Mouse (Mus musculus): ENCODE measurements around the gene Polh. TPM values are rescaled to one million over a fixed set of nuclear protein-coding genes. Genes with fewer than 3 reads are reported as not detected.
A peak's percentile ranks its signal among the peaks of the same experiment; 100 is the strongest.

The Polh gene
- total and polyA plus RNA-seq, 2 experiments from 2014 or later: 4.2 to 9.6 TPM

- 97% methylated on average over 3 of the region's 3 CpGs for WGBS
- Histone ChIP-seq H3K27ac (ENCODE audit: low read depth, low read length) (no peak overlapping the region), H3K27me3 (ENCODE audit: insufficient read depth, low read length) (no peaks in the 10 kb centered on the region), H3K9ac (replicated peaks; ENCODE audit: low read length, poor library complexity, severe bottlenecking) (no peak overlapping the region), H3K4me3 (ENCODE audit: low read depth, low read length) (no peak overlapping the region), H3K9me3 (ENCODE audit: low read length) (no peaks in the 10 kb centered on the region), H3K36me3 (ENCODE audit: insufficient read depth, low read length) (peaks cover 5% of the 10 kb centered on the region), H3K4me1 (ENCODE audit: insufficient read depth, low read length) (peaks cover 9% of the 10 kb centered on the region; the same call in 1 of the 2 replicates), H3K4me2 (ENCODE audit: low read depth, low read length, poor library complexity, severe bottlenecking) (no peak overlapping the region)
- no peak for ATAC-seq (ENCODE audit: low FRiP score)
- DNase-seq (ENCODE audit: low spot score): no peak
- TF ChIP-seq CTCF (IDR thresholded peaks at IDR 0.05): no peak
These were observed 62.6 kb downstream of the Polh start for GRCm38 (mm10) chr17:46139872-46140271.

GRCm38 (mm10) chr17:46138563-46139236, 63.7 kb downstream of the Polh start:
- Histone ChIP-seq H3K27ac (ENCODE audit: low read depth, low read length) (no peak overlapping the region), H3K9ac (replicated peaks; ENCODE audit: low read length, poor library complexity, severe bottlenecking) (no peak overlapping the region), H3K4me2 (ENCODE audit: low read depth, low read length, poor library complexity, severe bottlenecking) (no peak overlapping the region), H3K4me3 (ENCODE audit: low read depth, low read length) (no peak overlapping the region), H3K4me1 (ENCODE audit: insufficient read depth, low read length) (peaks cover 9% of the 10 kb centered on the region; the same call in 1 of the 2 replicates), H3K9me3 (ENCODE audit: low read length) (no peaks in the 10 kb centered on the region), H3K36me3 (ENCODE audit: insufficient read depth, low read length) (peaks cover 9% of the 10 kb centered on the region), H3K27me3 (ENCODE audit: insufficient read depth, low read length) (no peaks in the 10 kb centered on the region)
- DNase-seq (ENCODE audit: low spot score): no peak
- TF ChIP-seq CTCF (IDR thresholded peaks at IDR 0.05): no peak
- ATAC-seq (ENCODE audit: low FRiP score): no peak
- 89% methylated on average over 8 of the region's 8 CpGs for WGBS

GRCm38 (mm10) chr17:46132862-46133261, 69.6 kb downstream of the Polh start:
- H3K27ac ChIP-seq (ENCODE audit: low read depth, low read length): no peak overlapping the region
- H3K4me2 ChIP-seq (ENCODE audit: low read depth, low read length, poor library complexity, severe bottlenecking): no peak overlapping the region
- no peak overlapping the region for H3K4me3 ChIP-seq (ENCODE audit: low read depth, low read length)
- no peak for ATAC-seq (ENCODE audit: low FRiP score)
- no peak overlapping the region for H3K9ac ChIP-seq (replicated peaks; ENCODE audit: low read length, poor library complexity, severe bottlenecking)
- no peak for DNase-seq (ENCODE audit: low spot score)
- no peaks in the 10 kb centered on the region for H3K4me1 ChIP-seq (ENCODE audit: insufficient read depth, low read length)
- no peaks in the 10 kb centered on the region for H3K27me3 ChIP-seq (ENCODE audit: insufficient read depth, low read length)
- H3K36me3 ChIP-seq (ENCODE audit: insufficient read depth, low read length): peaks cover 36% of the 10 kb centered on the region
- WGBS: 75% methylated on average over 8 of the region's 8 CpGs
- TF ChIP-seq CTCF (IDR thresholded peaks at IDR 0.05): no peak
- no peaks in the 10 kb centered on the region for H3K9me3 ChIP-seq (ENCODE audit: low read length)

GRCm38 (mm10) chr17:46132058-46132718, 70.3 kb downstream of the Polh start:
- Histone ChIP-seq H3K4me2 (ENCODE audit: low read depth, low read length, poor library complexity, severe bottlenecking) (no peak overlapping the region), H3K9ac (replicated peaks; ENCODE audit: low read length, poor library complexity, severe bottlenecking) (no peak overlapping the region), H3K4me1 (ENCODE audit: insufficient read depth, low read length) (no peaks in the 10 kb centered on the region), H3K9me3 (ENCODE audit: low read length) (no peaks in the 10 kb centered on the region), H3K36me3 (ENCODE audit: insufficient read depth, low read length) (peaks cover 42% of the 10 kb centered on the region), H3K4me3 (ENCODE audit: low read depth, low read length) (no peak overlapping the region), H3K27ac (ENCODE audit: low read depth, low read length) (no peak overlapping the region), H3K27me3 (ENCODE audit: insufficient read depth, low read length) (no peaks in the 10 kb centered on the region)
- WGBS: 15% methylated on average over 12 of the region's 12 CpGs
- DNase-seq (ENCODE audit: low spot score) (peak; percentile 80), ATAC-seq (ENCODE audit: low FRiP score) (peak; percentile 38; the same call in 1 of the 2 replicates)
- peak; percentile 94 for TF ChIP-seq CTCF (IDR thresholded peaks at IDR 0.05)

- no peak for DNase-seq (ENCODE audit: low spot score)
- no peak for ATAC-seq (ENCODE audit: low FRiP score)
- H3K9ac ChIP-seq (replicated peaks; ENCODE audit: low read length, poor library complexity, severe bottlenecking): no peak overlapping the region
These were observed 72.5 kb downstream of the Polh start for GRCm38 (mm10) chr17:46129741-46130498.

More at GRCm38 (mm10) chr17:46129741-46130498, 72.5 kb downstream of the Polh start:
- Histone ChIP-seq H3K36me3 (ENCODE audit: insufficient read depth, low read length) (peaks cover 60% of the 10 kb centered on the region), H3K4me3 (ENCODE audit: low read depth, low read length) (no peak overlapping the region), H3K27me3 (ENCODE audit: insufficient read depth, low read length) (no peaks in the 10 kb centered on the region), H3K9me3 (ENCODE audit: low read length) (no peaks in the 10 kb centered on the region), H3K4me2 (ENCODE audit: low read depth, low read length, poor library complexity, severe bottlenecking) (no peak overlapping the region), H3K27ac (ENCODE audit: low read depth, low read length) (no peak overlapping the region), H3K4me1 (ENCODE audit: insufficient read depth, low read length) (no peaks in the 10 kb centered on the region)
- no peak for TF ChIP-seq CTCF (IDR thresholded peaks at IDR 0.05)
- WGBS: 81% methylated on average over 13 of the region's 13 CpGs
